Mouse (Mus musculus) liver, adult 2 months (tissue): ENCODE data around the gene Ugt2a2.

Source experiments
- CTCF ChIP-seq: fragments of 200-500 bp; IDR thresholded peaks from 2 replicates; pipeline ENCODE4 v1.5.1; 2011; ENCODE audit warnings: low read depth, low read length, control low read depth
- POLR2A ChIP-seq: fragments of 200-500 bp; IDR thresholded peaks from 2 replicates; pipeline ENCODE4 v1.6.1; 2011; ENCODE audit warnings: low read length, control low read depth; ENCODE audit not compliant: insufficient read depth; ENCODE audit errors: extremely low read depth

DNA sequence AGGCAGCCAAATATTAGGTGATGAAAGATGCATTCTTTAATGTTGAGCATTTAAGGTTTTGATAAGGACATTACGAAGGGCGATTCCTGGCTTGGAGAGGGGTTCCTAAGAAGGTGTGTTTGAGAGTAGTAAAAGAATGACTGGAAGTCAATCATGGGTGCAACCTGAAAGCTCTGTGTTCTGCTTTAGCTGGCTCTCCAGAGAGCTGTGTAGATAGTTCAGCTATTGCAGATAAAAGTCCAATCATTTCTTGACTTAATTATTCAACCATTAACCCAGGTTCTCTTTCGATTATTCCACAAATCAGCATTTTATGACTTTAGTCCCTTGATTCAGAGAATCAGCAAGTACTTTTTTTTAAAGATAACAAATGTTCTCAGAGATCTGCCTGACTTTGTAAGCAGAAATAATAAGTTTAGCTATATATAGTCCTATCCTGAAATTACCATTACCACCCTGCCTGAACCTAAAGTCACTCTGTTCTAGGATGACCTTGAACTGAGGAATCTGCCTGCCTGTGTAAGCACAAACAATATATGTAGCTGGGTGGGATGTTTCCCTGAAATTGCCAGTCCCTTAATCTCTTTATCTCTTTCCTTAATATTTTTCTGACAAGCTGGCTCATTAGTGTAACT lies 25.7 kb downstream of the Ugt2a2 start:
- no peak for TF ChIP-seq CTCF
- TF ChIP-seq POLR2A: no peak
